Mouse (Mus musculus) erythroblast, embryonic 14.5 days (primary cell): ENCODE measurements around the gene Tcea3.

ENCODE experiments used
- GATA1 ChIP-seq: IDR thresholded peaks from 2 replicates; pipeline ENCODE4 v1.6.1; 2012; ENCODE audit warnings: low read length, inconsistent platforms, mixed read lengths
- TAL1 ChIP-seq: IDR thresholded peaks from 3 replicates; pipeline ENCODE4 v1.6.1; 2012; ENCODE audit warnings: low read length, inconsistent platforms, mixed read lengths

DNA sequence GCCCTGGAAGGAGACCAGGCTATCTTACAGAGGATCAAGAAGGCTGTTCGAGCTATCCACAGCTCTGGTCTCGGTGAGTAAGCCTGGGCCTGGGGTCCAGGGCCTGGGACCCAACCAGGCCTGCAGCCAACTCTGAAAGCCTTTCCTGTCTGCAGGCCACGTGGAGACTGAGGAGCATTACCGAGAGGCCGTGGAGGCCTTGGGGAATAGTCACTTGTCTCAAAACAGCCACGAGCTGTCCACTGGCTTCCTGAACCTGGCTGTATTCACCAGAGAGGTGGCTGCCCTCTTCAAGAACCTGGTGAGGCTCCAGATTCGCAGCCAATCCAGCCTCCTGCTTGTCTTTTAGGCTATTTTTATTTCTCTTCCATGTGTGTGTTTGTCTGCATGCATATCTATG lies 20.1 kb upstream of the Tcea3 start:
- no peak for TF ChIP-seq GATA1
- TF ChIP-seq TAL1 = no peak
